Mouse (Mus musculus): ENCODE data around the gene Mrps27. TPM values are rescaled to one million over a fixed set of nuclear protein-coding genes. Genes with fewer than 3 reads are reported as not detected.
A peak's percentile ranks its signal among the peaks of the same experiment; 100 is the strongest.
"Not testable (repeated sequence)": the region's sequence is repeated elsewhere in the genome, so short reads cannot be mapped to it uniquely, and the experiment has no call there.

The Mrps27 gene
- polyA plus RNA-seq, 1 experiment from 2014 or later: 17.4 TPM

- no peak for TF ChIP-seq CTCF (IDR thresholded peaks at IDR 0.05; ENCODE audit: low read depth)
- no peak overlapping the region for H3K4me3 ChIP-seq (ENCODE audit: low read depth, low read length)
- H3K9ac ChIP-seq (ENCODE audit: low read depth, low read length): no peak overlapping the region
- no peaks in the 10 kb centered on the region for H3K9me3 ChIP-seq (ENCODE audit: control insufficient read depth)
- no peak for ATAC-seq
- H3K4me2 ChIP-seq (replicated peaks; ENCODE audit: low read depth): no peak overlapping the region
- H3K36me3 ChIP-seq (ENCODE audit: control insufficient read depth, insufficient read depth): peaks cover 81% of the 10 kb centered on the region
- H3K27me3 ChIP-seq (replicated peaks; ENCODE audit: control insufficient read depth, insufficient read depth, low read length): no peaks in the 10 kb centered on the region
- H3K4me1 ChIP-seq (replicated peaks; ENCODE audit: control insufficient read depth, insufficient read depth, low read length): no peaks in the 10 kb centered on the region
- H3K27ac ChIP-seq (ENCODE audit: low read depth, low read length): no peak overlapping the region
- 75% methylated on average over 7 of the region's 7 CpGs for WGBS
Measured at GRCm38 (mm10) chr13:99323632-99324336, 20.8 kb upstream of the Mrps27 start.

DNA sequence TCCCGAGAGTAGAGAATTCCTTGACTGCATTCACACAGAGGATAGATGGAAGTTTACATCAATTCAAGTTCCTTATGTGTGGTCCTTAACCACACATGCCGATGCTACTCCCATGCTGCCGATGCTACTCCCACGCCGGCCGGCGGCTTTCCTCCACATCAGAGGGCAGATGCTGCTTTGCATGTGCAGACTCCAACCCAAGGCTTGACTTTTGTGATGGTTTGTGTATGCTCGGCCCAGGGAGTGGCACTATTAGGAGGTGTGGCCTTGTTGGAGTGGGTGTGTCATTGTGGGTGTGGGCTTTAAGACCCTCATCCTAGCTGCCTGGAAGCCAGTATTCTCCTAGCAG, 20.3 kb upstream of the Mrps27 start:
- H3K27me3 ChIP-seq (replicated peaks; ENCODE audit: control insufficient read depth, insufficient read depth, low read length); H3K9me3 ChIP-seq (ENCODE audit: control insufficient read depth); H3K27ac ChIP-seq (ENCODE audit: low read depth, low read length); ATAC-seq; H3K9ac ChIP-seq (ENCODE audit: low read depth, low read length); H3K4me2 ChIP-seq (replicated peaks; ENCODE audit: low read depth); H3K4me1 ChIP-seq (replicated peaks; ENCODE audit: control insufficient read depth, insufficient read depth, low read length); H3K4me3 ChIP-seq (ENCODE audit: low read depth, low read length): not testable (repeated sequence)
- H3K36me3 ChIP-seq (ENCODE audit: control insufficient read depth, insufficient read depth): peaks cover 83% of the 10 kb centered on the region
- WGBS: 77% methylated on average over 8 of the region's 8 CpGs

- ATAC-seq: no peak
- no peaks in the 10 kb centered on the region for H3K9me3 ChIP-seq (ENCODE audit: control insufficient read depth)
- WGBS: 68% methylated on average over 4 of the region's 4 CpGs
- no peak overlapping the region for H3K4me2 ChIP-seq (replicated peaks; ENCODE audit: low read depth)
- no peak overlapping the region for H3K27ac ChIP-seq (ENCODE audit: low read depth, low read length)
- no peak overlapping the region for H3K4me3 ChIP-seq (ENCODE audit: low read depth, low read length)
- TF ChIP-seq CTCF (IDR thresholded peaks at IDR 0.05; ENCODE audit: low read depth): no peak
- peaks cover 86% of the 10 kb centered on the region for H3K36me3 ChIP-seq (ENCODE audit: control insufficient read depth, insufficient read depth)
- H3K9ac ChIP-seq (ENCODE audit: low read depth, low read length): no peak overlapping the region
- H3K4me1 ChIP-seq (replicated peaks; ENCODE audit: control insufficient read depth, insufficient read depth, low read length): no peaks in the 10 kb centered on the region
- H3K27me3 ChIP-seq (replicated peaks; ENCODE audit: control insufficient read depth, insufficient read depth, low read length): no peaks in the 10 kb centered on the region
Measured at GRCm38 (mm10) chr13:99331255-99331654, 13.3 kb upstream of the Mrps27 start.

DNA sequence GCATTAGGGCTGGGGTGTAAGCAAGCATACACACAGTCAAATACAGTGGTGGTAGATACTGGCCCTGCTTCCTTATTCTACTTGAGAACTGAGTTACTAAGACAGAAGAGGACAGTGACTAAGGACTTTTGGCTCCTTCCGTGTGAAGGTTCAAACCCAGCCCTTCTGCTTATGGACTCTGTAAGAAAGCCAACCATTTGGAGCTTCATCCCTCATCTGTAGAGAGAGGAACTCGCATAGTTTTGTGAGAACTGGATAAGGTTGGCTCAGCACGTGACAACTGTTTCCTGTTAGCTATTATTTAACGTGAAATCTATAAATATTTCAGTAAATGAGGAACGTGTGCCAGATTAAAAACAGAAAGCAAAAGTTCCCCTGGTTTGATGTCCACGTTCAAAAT, 7.1 kb upstream of the Mrps27 start:
- 63% methylated on average over 6 of the region's 6 CpGs for WGBS

DNA sequence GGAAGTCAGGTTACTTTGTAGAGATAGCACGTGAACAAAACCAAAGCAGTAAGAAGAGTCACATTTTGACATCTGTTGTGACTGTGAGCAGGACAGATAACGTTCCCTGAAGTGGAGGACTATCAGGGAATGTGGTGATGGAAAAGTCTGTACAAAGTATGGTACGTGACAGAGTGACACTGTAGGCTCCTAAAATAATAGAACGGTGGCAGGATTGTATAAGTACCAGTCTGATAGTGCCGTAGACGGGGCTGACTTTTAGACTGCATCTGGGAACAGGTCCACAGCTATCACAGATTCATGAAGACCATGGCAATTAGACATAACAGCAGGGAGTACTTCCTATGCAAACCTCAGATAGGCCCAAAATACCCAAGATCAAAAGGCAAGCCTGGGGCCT, 3.1 kb upstream of the Mrps27 start:
- no peak for TF ChIP-seq CTCF (IDR thresholded peaks at IDR 0.05; ENCODE audit: low read depth)
- no peak overlapping the region for H3K9ac ChIP-seq (ENCODE audit: low read depth, low read length)
- H3K36me3 ChIP-seq (ENCODE audit: control insufficient read depth, insufficient read depth): peaks cover 46% of the 10 kb centered on the region
- no peak for ATAC-seq
- H3K4me2 ChIP-seq (replicated peaks; ENCODE audit: low read depth): no peak overlapping the region
- H3K4me3 ChIP-seq (ENCODE audit: low read depth, low read length): no peak overlapping the region
- 0 out of 2 replicates have a peak, but pooled peaks cover 8% of the 10 kb centered on the region for H3K4me1 ChIP-seq (replicated peaks; ENCODE audit: control insufficient read depth, insufficient read depth, low read length)
- WGBS: 95% methylated on average over 6 of the region's 6 CpGs
- no peaks in the 10 kb centered on the region for H3K27me3 ChIP-seq (replicated peaks; ENCODE audit: control insufficient read depth, insufficient read depth, low read length)
- H3K27ac ChIP-seq (ENCODE audit: low read depth, low read length): no peak overlapping the region
- H3K9me3 ChIP-seq (ENCODE audit: control insufficient read depth): no peaks in the 10 kb centered on the region

More for the DNA sequence above, 7.1 kb upstream of the Mrps27 start:
- no peak overlapping the region for H3K4me3 ChIP-seq (ENCODE audit: low read depth, low read length)
- no peak for TF ChIP-seq CTCF (IDR thresholded peaks at IDR 0.05; ENCODE audit: low read depth)
- H3K4me1 ChIP-seq (replicated peaks; ENCODE audit: control insufficient read depth, insufficient read depth, low read length): no peaks in the 10 kb centered on the region
- no peak overlapping the region for H3K4me2 ChIP-seq (replicated peaks; ENCODE audit: low read depth)
- no peaks in the 10 kb centered on the region for H3K9me3 ChIP-seq (ENCODE audit: control insufficient read depth)
- peaks cover 77% of the 10 kb centered on the region for H3K36me3 ChIP-seq (ENCODE audit: control insufficient read depth, insufficient read depth)
- no peak overlapping the region for H3K27ac ChIP-seq (ENCODE audit: low read depth, low read length)
- H3K9ac ChIP-seq (ENCODE audit: low read depth, low read length): no peak overlapping the region
- no peaks in the 10 kb centered on the region for H3K27me3 ChIP-seq (replicated peaks; ENCODE audit: control insufficient read depth, insufficient read depth, low read length)
- ATAC-seq: no peak

DNA sequence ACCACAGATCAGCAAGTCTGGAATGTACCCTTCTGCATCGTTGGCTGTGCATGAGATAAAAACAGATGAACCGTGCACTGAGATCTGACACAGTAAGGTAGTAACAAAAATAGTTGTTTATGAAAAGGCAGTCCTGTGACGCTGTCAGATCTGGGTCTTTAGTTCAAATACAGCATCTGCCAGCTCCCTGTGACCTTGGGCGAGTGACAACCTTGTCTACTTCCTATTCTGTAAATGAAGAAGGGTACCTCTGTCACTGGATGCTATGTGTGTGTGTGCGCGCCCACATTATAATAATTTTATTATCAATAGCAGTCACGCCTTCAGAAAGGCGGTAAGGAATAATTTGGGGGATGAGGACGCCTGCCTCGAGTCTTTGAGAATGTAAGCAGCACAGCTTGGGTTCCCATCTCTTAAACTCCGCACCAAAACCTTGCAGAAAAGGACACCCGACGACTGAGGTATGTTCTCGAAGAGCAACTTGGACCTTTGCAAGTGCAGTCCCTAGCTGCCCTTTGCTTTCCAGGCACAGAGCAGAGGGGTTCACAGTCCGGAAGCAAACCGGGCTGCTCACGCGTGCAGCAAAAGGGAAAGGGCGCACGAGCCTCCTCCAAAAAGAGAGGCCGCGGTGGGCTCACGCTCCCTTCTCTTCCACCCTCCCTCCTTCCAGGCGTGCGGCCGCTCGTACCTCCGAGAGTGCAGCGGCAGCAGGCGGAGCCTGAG, 549 bp upstream of the Mrps27 start:
- TF ChIP-seq CTCF (IDR thresholded peaks at IDR 0.05; ENCODE audit: low read depth): no peak
- H3K27ac ChIP-seq (ENCODE audit: low read depth, low read length): peak overlapping the region; percentile 51
- H3K4me3 ChIP-seq (ENCODE audit: low read depth, low read length): peak overlapping the region; percentile 66
- H3K4me2 ChIP-seq (replicated peaks; ENCODE audit: low read depth): peak overlapping the region; percentile 72
- no peaks in the 10 kb centered on the region for H3K27me3 ChIP-seq (replicated peaks; ENCODE audit: control insufficient read depth, insufficient read depth, low read length)
- no peaks in the 10 kb centered on the region for H3K9me3 ChIP-seq (ENCODE audit: control insufficient read depth)
- H3K4me1 ChIP-seq (replicated peaks; ENCODE audit: control insufficient read depth, insufficient read depth, low read length): 0 out of 2 replicates have a peak, but pooled peaks cover 9% of the 10 kb centered on the region
- peaks cover 42% of the 10 kb centered on the region for H3K36me3 ChIP-seq (ENCODE audit: control insufficient read depth, insufficient read depth)
- ATAC-seq: peak; percentile 75
- H3K9ac ChIP-seq (ENCODE audit: low read depth, low read length): peak overlapping the region; percentile 77
- under 1% methylated on average over 30 of the region's 30 CpGs for WGBS

All from intestine, postnatal 0 days (tissue).